Mouse (Mus musculus) neutrophil, adult 5-6 weeks (primary cell): ENCODE results near the gene Ttc9c. TPM values are rescaled to one million over a fixed set of nuclear protein-coding genes. Genes with fewer than 3 reads are reported as not detected.

Experiments used
- ATAC-seq: fragments of 151-379, 151-347 bp; 2 replicates; pipeline ENCODE4 v1.8.0; 2017; ENCODE audit warnings: mild to moderate bottlenecking, moderate TSS enrichment; ENCODE audit not compliant: insufficient number of reproducible peaks, poor library complexity, low FRiP score, severe bottlenecking; ENCODE audit errors: extremely low read depth
- total RNA-seq: library from RNA; stranded (forward); fragments of 200-1000 nt; gene quantifications from 2 replicates; pipeline ENCODE4 v1.2.3, GENCODE M21; 2017

The Ttc9c gene
- total RNA-seq, 1 experiment from 2014 or later: 48.2 TPM

DNA sequence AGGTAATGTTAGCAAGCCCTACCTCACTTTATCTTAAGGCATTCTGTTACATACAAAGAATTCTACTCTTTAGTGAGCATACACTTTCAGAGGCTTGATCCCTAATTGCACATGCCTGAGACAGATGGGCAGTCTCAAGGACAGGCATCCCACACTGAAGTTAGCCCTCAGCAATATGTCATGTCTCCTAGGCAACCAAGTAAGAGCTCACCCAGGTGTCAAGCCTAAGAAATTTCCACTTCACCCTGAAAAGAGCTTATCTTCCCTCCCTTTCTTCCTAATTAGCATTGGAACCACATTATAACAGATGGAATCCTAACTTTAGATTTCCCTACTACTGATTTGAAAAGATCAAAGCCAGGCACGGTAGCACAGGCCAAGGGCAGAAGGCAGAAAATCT, 30.0 kb downstream of the Ttc9c start:
- ATAC-seq: no peak

DNA sequence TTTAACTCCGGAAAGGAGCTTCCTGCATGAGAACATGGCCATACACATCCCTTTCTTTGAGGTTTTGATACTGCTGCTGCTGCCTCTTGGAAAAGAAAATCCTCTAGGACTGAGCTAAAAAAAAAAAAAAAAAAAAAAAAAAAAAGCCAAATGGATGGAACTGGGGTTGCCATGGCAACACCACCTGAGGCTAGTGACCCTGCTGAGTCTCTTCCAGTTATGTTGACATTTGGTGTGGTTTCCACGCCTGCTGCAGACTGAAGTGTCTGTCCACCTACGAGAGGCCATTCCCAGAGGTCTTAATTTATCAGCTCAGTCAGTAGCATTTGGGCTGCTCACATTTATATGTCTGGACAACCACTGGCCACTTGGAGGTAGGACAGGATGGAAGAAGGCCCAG, 30.6 kb downstream of the Ttc9c start:
- ATAC-seq: no peak

GRCm38 (mm10) chr19:8786008-8786781, 32.9 kb downstream of the Ttc9c start, which contains the start of gene Taf6l:
TSS of gene Taf6l (minus strand) at chr19:8786417.
- peak; percentile 98 for ATAC-seq

GRCm38 (mm10) chr19:8774951-8775421, 44.1 kb downstream of the Ttc9c start:
- ATAC-seq: no peak

DNA sequence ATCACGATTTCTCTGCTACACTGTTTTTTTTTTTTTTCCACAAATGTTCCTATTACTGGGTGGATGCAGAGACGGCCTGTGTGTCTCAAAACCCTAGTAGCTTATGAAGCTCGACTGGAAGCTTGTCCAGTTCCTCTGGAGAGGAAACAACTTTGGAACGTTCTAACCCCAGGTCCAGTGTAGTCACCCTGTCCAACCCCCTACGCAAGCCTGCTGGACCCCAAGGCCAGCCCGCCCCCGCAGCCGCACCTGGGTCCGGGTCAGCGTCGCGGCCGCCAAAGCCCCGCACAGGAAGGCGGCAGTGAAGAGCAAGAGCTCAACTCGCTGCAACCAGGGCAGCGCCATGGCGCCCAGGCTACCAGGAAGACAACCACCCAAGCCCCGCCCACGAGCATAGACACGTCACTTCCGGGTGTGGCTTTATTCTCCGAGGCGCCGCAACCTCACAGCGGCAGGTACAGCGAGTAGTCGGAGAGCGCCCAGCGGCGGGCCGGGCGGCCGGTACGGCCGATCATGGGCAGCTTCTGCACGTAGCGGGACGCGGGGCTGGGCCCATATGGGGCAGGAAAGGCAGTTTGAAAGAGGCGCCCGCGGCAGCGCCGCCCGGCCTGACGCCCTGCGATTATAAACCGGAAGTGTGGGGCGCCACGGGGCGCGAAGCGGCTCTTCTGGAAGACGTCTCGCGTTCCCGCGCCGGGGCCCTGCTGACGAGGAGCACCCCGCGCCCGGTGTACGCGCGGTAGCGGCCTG, 44.9 kb downstream of the Ttc9c start, which contains the start of gene Tmem179b:
Gene Tmem179b, minus strand, starts transcription at position 382 of the 750 bp plus-strand sequence.
- peak; percentile 91 for ATAC-seq

GRCm38 (mm10) chr19:8773409-8773808, 45.7 kb downstream of the Ttc9c start:
- ATAC-seq: no peak

GRCm38 (mm10) chr19:8772996-8773395, 46.1 kb downstream of the Ttc9c start:
- no peak for ATAC-seq

DNA sequence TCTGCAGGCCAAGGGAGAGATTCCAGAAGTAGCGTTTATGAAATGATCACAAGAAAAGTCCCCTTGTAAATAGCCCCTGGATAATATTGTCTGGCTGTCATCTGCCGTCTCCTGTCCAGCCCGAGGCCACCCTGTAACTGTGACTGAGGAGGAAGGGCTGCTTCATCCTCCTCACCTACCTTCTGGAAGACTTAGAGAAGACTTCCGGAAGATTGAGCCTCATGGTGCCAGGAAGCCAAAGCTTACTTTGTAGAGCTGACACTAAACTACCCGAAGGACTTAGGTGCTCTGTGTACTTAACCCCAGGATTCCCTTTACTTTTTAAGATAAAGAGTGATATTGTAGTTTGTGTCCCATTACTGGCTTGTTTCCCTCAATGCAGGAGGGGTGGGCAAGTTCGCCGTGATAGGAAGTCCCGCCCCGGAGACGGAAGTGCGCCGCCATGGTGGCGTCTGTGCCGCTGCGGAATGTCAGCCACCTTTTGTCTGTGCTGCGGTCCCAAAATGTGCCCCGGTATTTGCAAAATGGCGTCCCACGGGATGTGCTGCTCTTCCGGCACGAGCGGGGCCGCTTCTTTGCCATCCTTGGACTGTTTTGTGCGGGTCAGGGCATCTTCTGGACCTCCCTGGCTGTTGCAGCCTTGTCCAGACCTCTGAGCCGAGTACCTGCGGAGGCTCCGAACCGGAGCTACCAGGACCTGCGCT, 48.4 kb downstream of the Ttc9c start, which contains the start of gene Tmem223:
Gene Tmem223, plus strand, starts transcription at position 430 of the 704 bp plus-strand sequence.
- ATAC-seq: peak; percentile 62

- ATAC-seq: no peak
Observed at GRCm38 (mm10) chr19:8765562-8765961, 53.6 kb downstream of the Ttc9c start.

GRCm38 (mm10) chr19:8763276-8763675, 55.9 kb downstream of the Ttc9c start:
- no peak for ATAC-seq

DNA sequence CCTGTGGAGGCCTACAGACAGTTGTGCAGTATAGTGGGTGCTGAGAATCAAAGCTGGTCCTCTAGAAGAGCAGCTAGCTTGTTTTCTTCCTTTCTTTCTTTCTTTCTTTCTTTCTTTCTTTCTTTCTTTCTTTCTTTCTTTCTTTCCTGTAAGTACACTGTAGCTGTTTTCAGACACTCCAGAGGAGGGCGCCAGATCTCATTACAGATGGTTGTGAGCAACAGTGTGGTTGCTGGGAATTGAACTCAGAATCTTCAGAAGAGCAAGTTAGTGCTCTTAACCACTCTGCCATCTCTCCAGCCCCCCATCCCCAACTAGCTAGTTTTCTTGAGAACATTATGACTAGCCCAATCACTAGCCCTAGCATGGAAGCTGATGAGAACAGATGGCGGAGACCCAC, 58.4 kb downstream of the Ttc9c start:
- ATAC-seq: no peak

Other genes with a start within 250 kb of the Ttc9c start
- not detected in 2 replicates for gene Slc22a8, start 228.1 kb downstream of the Ttc9c start, total RNA-seq
- not detected in 2 replicates for gene Slc22a6, start 201.3 kb downstream of the Ttc9c start, total RNA-seq
- gene Chrm1, start 155.5 kb downstream of the Ttc9c start, total RNA-seq: not detected in 2 replicates
- 62.0 and 69.6 TPM in 2 replicates for gene Slc3a2, start 96.0 kb downstream of the Ttc9c start, total RNA-seq
- gene Wdr74, start 83.5 kb downstream of the Ttc9c start, total RNA-seq: 36.4 and 46.0 TPM in 2 replicates
- gene 1700092M07Rik, start 78.6 kb downstream of the Ttc9c start, total RNA-seq: 7.2 TPM in 1 of 2 replicates, not detected in the other
- 144 and 149 TPM in 2 replicates for gene Stx5a, start 77.9 kb downstream of the Ttc9c start, total RNA-seq
- 183 and 187 TPM in 2 replicates for gene Nxf1, start 62.3 kb downstream of the Ttc9c start, total RNA-seq
- gene Tmem223, start 48.3 kb downstream of the Ttc9c start, total RNA-seq: 15.5 and 16.6 TPM in 2 replicates
- gene Tmem179b, start 44.9 kb downstream of the Ttc9c start, total RNA-seq: 80.4 and 111 TPM in 2 replicates
- 9.2 and 11.6 TPM in 2 replicates for gene Taf6l, start 32.9 kb downstream of the Ttc9c start, total RNA-seq
- 30.0 and 32.5 TPM in 2 replicates for gene Polr2g, start 20.8 kb downstream of the Ttc9c start, total RNA-seq
- gene Zbtb3, start 16.8 kb downstream of the Ttc9c start, total RNA-seq: 2.5 and 4.2 TPM in 2 replicates
- 110 and 115 TPM in 2 replicates for gene Hnrnpul2, start 677 bp upstream of the Ttc9c start, total RNA-seq
- gene AC129217.1, start 10.4 kb upstream of the Ttc9c start, total RNA-seq: 33.6 and 50.5 TPM in 2 replicates
- gene Bscl2, start 18.1 kb upstream of the Ttc9c start, total RNA-seq: 15.8 and 22.6 TPM in 2 replicates
- gene Gng3, start 19.9 kb upstream of the Ttc9c start, total RNA-seq: 0.23 and 0.25 TPM in 2 replicates
- not detected in 2 replicates for gene Lrrn4cl, start 31.4 kb upstream of the Ttc9c start, total RNA-seq
- 167 TPM in 2 replicates for gene Ubxn1, start 52.2 kb upstream of the Ttc9c start, total RNA-seq
- 38.4 and 59.9 TPM in 2 replicates for gene Uqcc3, start 61.6 kb upstream of the Ttc9c start, total RNA-seq
- gene Lbhd1, start 64.4 kb upstream of the Ttc9c start, total RNA-seq: 13.4 and 31.1 TPM in 2 replicates
- not detected in 2 replicates for gene Gm49403, start 64.6 kb upstream of the Ttc9c start, total RNA-seq
- gene 1810009A15Rik, start 69.5 kb upstream of the Ttc9c start, total RNA-seq: 57.6 and 75.0 TPM in 2 replicates
- not detected in 2 replicates for gene Gm49416, start 69.6 kb upstream of the Ttc9c start, total RNA-seq
- 9.0 and 9.2 TPM in 2 replicates for gene Ints5, start 73.7 kb upstream of the Ttc9c start, total RNA-seq
- 62.1 and 69.2 TPM in 2 replicates for gene Ganab, start 78.7 kb upstream of the Ttc9c start, total RNA-seq
- 46.6 and 47.5 TPM in 2 replicates for gene B3gat3, start 101.0 kb upstream of the Ttc9c start, total RNA-seq
- gene Rom1, start 110.0 kb upstream of the Ttc9c start, total RNA-seq: 2.6 and 3.1 TPM in 2 replicates
- 75.3 and 92.8 TPM in 2 replicates for gene Eml3, start 110.2 kb upstream of the Ttc9c start, total RNA-seq
- 165 and 169 TPM in 2 replicates for gene Mta2, start 122.5 kb upstream of the Ttc9c start, total RNA-seq
- 25.9 and 29.6 TPM in 2 replicates for gene Tut1, start 134.5 kb upstream of the Ttc9c start, total RNA-seq
- 345 and 391 TPM in 2 replicates for gene Eef1g, start 147.7 kb upstream of the Ttc9c start, total RNA-seq
- gene Ahnak, start 170.0 kb upstream of the Ttc9c start, total RNA-seq: 181 and 193 TPM in 2 replicates